Mouse (Mus musculus) kidney, postnatal 14 days (tissue): Measurements from ENCODE around the gene Ppp5c.
A peak's percentile ranks its signal among the peaks of the same experiment; 100 is the strongest.

ENCODE experiments used
- DNase-seq: peaks from one replicate; pipeline ENCODE4 v3.0.0; 2022; ENCODE audit warnings: mixed read lengths

Gene Ppp5c

DNA sequence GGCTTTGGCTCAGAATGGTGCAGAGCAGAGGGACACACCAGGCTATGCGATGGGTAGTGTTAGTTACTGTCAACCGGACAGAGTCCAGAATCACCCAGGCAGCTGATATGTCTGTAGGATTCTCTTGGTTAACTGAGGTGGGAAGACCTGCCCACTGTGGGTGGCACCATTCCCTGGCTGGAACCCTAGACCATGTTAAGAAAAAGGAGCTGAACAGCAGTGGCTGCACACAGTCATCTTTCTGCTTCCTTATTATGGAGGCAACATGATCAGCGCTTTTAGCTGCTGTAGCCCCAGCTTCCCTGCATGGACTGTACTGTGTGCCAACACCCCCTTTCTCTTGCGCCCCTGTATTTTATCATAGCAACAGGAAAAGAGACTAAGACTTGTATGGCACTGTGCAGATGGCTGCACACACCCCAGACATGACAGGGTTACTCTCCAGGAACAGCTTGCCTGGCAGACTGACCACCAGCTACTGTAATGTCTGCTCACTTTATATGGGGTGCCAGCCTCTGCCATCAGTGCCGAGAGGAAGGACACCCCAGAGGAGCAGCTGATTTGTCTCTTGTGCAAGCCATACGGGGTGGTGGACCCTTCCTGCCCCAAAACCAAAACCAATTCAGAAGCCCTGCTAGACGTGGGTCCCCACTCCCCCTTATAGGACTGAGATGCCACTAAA, 15.7 kb downstream of the Ppp5c start:
- DNase-seq = no peak

DNA sequence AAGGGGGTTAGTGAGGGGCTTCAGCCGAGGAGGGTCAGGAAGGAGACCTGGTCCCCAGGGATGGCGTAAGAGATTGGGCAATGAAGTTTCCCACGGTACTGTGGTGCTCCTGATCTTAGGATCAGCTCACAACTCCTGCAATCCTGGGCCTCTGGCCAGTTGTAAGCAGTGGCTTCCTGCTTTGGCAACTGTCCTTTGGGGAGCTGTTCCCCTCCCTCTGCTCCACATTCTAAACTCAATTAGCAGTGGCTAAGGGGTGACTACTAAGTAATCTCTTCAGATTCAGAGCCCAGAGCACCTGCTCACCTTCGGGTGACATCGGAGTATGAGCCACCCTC, 17.7 kb downstream of the Ppp5c start:
- no peak for DNase-seq

DNA sequence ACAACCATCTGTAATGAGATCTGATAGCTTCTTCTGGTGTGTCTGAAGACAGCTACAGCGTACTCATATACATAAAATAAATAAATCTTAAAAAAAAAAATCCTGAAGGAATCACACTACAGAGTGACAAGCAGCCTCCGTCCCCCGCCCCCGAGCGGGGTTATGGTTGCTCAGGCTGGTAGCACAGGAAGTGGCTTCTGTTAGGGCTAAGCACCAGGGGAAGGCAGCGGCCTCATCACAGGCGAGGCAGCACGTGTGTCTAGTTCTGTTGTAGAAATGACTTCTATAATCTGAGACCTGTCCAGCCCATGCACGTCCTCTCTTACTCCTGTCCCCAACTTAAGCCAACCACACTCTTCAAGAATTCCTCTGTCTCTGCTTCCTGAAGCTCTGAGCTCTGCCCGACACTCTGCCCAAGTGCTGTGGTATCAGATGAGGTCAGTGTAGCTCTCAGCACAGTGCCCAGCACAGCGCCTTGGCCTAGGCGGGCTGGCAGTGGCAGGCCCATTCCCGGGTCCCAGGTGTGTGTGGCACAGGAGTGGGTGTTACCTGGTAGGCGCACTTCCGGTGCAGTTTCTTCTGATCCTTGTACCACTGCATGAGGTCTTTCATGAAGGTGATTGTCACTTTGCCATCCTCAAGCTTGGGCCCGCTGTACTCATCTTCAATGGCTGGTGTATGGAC, 18.3 kb downstream of the Ppp5c start:
- no peak for DNase-seq

DNA sequence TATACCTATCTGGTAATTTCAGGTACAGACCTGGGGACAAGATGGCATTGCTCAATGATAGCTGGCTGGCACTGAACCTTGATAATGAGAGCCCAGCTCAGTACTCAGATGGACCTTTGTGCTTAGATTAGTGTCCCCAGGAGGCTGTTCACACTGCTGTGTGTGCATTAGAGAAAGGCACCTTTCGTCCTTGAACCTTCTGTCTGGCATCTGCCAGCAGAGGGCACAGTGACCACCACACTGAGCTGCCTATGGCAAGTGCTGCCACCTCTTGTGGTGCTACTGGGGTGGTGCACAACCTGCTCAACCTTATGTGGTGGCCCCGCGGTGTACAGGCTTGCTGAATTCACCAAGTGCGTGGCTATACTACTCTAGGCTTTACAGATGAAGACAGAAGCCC, 20.4 kb downstream of the Ppp5c start:
- peak; percentile 61 for DNase-seq

DNA sequence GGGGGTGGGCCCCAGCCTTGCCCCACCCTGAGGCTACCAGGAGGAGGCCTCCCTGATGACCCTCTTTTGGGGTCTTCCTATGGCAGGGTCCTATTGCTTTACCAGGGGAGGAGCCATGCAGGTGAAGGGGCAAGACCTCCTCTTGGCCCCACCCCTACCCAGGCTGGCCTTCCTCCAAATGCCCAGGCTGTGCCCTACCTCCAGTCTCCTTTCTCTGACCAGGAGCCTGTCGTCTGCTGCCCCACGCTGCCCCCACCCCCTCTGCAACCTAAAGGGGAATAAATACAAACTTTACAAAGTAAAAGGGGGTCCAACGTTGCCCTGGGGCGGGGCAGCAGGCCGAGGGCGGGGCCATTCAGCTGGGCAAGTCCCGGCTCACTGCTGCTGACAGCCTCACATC, 23.0 kb downstream of the Ppp5c start:
- DNase-seq = peak; percentile 52

DNA sequence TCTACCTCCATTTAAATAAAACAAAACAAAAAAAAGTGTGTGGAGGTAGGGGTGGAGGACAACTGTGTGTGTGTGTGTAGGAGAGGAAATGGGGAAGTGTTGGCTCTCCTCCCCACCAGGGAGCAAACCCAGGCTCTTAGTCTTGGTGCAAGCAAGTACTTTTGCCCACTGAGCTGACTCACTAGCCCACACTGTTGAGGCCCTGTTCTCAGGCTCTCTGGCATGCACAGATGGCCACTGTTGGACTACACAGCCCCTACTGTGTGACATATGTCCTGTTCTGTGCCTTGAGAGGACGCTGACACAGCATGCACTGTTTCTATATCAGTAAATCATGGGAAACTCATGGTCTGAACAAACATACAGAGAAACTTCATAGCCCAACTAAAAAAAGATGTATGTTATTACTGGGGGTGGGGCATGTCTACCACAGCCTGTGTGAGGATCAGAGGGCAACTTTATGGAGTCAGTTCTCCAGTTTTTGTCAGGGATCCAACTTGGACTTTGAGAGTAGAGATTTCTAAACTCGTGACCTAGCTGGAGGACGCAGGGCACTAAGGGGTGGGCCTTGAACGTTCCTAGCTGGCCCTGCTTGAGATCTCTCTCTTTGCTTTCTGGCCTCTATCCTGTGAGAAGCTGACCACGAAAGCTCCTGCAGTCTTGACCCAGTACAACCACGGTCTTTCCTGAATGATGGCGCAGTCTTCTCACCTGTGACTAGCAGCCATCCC, 24.3 kb downstream of the Ppp5c start:
- DNase-seq = peak; percentile 74

DNA sequence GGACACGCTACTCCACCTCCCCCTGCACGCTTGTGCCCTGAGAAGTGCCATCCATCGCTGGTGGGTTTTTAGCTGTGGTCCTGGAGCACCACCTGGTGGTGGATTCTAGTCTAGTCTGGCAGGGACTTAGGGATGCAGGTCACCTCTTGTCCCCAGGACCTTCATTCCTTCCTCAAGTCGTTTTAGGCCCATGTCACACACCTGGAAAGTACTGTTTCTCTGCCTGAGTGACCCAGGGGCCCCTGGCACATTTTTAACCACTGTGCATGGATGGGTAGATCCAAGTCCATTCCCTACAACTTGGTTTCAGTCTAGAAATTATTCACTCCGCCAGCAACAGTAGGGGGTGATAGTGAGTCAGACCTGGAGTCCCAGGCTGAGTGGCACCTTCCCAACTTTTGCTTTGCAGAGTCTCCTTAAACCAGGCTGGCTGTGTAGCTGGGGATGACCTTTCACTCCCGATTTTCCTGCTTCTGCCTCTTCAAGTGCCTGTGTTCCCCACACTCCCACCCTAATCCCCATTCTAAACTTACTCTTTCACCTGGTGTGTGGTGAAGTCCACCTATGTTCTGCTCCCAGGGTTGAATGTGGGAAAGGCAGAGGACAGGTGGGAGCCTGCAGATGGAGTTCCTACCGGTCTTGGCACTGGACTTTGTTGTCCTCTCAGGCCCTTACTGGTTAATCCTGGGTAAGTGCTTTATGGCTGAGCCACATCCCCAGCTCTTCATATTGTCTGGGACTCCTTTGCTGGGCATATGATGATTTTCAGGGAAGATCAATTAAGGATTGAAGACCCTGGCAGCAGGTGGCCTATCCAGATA, 25.1 kb downstream of the Ppp5c start:
- peak; percentile 85 for DNase-seq

DNA sequence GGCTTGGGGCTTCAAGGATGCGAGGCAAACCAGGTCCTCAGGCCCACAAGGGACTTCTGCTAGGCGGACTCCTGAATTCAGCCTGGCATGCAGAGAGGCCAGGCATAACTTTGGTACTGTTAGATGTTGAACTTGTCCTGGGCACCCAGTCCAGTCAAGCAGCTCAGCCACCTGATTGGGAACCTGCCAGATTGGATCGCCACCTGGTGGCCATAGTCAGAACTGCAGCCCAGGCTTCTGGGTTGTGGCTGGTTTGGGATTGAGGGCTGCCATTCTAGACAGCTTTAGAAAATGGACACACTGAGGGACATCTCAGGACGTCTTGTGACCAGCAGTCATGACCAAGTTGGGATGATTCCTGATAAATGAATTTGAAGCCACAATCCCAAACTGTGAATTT, 28.1 kb downstream of the Ppp5c start:
- peak; percentile 90 for DNase-seq

DNA sequence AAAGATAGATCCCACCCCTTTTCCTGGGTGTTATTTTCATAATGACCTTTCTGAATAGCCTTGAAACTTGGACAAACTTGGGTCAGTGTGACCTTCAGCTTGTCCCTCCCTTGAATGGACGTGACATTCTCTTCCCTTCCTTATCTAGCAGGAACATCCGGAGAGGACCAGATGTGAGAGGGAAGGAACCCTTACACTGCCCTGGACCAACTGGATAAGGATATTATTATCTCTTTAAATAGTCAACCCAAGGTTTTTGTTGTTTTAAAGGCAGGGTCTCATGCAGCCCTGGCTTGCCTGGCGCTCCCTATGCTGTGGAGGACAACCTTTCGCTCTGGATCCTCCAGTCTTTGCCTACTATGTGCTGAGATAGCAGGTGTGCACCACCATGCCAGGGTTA, 28.5 kb downstream of the Ppp5c start:
- no peak for DNase-seq

DNA sequence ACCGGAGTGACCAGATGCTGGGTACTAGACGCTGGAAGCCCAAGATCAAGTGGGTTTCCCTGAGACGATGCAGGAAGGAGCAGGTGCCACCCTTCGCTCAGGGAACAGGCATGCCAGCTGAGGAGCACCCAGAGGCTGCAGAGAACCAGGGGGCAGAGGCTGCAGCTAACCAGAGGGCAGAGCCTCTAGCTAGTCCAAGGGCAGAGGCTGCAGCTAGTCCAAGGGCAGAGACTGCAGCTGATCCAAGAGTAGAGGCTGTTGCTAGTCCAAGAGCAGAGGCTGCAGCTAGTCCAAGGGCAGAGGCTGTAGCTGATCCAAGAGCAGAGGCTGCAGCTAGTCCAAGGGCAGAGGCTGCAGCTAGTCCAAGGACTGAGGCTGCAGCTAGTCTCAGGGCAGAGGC, 32.4 kb downstream of the Ppp5c start:
- no peak for DNase-seq

DNA sequence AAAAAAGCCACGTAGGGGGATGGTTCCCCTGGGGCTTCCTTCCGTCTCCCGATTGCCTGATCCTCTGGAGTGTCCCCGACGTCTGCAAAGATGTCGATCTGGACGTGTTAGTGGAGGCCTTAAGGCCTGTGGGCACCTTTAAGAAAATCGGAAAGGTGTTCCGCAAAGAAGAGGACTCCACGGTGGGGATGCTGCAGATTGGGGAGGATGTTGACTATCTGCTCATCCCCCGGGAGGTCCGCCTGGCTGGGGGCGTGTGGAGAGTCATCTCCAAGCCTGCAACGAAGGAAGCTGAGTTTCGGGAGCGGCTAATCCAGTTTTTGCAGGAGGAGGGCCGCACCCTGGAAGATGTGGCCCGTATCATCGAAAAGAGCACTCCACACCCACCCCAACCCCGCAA, 33.3 kb downstream of the Ppp5c start:
- no peak for DNase-seq

DNA sequence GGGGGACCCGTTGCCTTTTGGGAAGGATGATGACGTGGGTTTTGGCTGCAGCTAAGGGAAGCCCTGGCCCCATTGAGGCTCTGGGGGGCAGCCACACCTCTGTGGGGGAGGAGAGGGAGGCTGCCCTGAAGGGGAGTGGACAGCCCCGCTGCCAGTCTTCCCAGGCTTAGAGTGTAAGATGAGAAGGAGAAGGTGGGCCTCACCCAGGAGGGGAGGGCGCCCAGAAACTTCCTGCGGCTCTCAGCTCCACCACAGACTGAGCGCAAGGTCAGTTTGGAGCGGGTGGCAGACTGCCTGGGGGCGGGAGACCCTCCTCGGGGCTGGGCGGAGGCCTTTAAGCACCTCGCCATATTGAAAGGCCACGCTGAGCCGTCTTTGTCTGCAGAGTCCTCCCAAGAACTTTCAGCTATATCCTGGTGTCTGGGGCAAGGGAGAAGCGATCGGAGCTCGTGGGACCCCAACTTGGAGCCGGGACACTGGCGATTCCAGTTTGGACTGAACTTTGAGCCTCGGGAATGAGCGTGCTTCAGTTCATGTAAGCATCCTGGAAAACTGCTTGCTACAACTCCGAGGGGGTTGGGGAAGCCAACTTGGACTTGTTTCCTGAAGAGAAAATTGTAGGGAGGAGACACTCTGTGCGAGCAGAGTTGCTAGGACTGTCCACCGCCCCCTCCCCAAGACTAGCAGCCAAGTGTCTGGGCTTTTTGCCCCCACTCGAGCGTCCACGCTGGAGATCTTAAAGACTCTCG, 33.9 kb downstream of the Ppp5c start:
- peak; percentile 88 for DNase-seq

DNA sequence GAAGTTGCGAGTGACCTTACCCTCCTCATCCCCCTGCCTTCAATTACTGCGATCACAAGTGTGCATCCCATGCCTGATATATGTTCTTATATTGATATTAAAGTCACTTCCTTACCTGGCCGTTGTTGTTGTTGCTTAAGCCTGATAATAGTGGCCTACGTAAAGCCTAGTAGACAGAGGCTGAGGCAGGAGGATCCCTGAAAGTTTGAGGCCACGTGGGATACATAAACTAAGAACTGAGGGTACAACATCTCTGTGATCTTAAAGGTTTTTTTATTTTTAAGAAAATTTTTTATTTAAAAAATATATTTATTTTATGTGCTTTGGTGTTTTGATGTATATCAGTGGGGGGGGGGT, 35.3 kb downstream of the Ppp5c start, which contains the start of gene Ccdc8:
Gene Ccdc8, plus strand, starts transcription at position 258 of the 357 bp plus-strand sequence.
- no peak for DNase-seq

DNA sequence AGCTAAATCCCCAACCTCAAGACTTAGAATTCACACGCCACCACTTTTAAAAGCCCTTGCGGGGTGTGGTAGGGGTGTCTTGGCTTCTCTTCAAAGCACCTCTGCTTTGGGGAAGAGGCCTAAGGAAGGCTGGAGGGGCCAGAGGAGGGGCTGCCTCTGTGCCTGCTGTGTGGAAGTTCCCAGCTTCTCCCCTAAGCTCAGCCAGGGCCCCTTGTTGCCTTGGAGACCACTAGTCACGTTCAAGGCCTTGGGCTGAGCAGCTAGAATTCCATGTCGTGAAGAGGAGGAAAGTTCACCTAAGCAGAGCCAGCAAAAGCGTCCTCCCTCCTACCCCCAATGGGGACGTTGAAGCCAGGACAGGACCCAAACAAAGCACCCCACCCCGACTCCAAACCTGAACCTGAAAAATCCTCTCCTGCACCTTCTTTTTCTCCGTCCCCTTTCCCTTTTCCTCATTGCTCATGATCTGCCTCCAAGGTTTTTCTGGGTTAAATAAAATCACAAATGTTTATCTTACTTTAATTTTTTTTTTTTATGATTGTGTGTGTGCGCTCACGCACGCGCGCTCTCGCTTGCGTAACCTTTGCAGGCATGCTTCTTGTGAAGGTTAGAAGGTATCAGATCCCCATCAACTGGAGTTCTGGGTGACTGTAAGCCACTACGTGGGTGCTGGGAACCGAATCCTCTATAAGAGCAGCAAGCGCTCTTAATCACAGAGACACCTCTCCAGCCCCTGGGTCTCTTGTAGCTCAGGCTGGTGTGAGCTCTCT, 35.9 kb downstream of the Ppp5c start:
- no peak for DNase-seq

DNA sequence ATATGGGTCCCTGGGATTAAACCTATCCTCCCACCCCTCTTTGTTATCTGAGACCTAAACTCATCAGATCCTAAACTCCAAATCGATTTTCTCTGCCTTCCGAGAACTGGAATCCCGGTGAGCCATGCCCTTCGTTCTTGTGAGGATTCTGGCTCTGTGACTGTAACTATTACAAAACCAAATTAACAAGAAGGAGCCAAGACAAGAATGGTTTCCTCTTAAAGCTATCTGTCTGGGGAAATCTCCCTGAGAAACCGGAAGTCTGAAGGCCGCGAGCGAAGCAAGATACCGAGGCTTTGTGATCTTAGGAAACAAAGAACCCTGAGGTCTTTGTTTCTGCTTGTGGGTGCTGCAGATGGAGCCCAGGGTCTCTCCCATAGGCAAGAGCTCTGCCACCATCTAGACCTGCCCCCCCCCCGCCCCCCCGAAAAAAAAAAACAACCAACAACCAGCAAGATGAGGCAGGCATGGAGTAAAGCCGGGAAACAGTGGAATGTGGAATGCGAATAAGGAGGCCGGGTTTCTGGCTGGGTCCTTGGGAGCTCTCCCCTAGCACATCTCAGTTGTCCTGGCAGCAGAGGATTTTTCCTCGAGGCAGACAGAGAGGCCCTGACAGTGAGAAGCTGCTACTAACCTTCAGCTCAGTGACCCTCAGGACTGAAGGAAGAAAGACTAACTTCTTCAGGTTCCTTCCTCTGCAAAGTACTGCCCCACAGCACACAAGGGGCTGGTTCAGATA, 37.5 kb downstream of the Ppp5c start:
- DNase-seq = no peak

DNA sequence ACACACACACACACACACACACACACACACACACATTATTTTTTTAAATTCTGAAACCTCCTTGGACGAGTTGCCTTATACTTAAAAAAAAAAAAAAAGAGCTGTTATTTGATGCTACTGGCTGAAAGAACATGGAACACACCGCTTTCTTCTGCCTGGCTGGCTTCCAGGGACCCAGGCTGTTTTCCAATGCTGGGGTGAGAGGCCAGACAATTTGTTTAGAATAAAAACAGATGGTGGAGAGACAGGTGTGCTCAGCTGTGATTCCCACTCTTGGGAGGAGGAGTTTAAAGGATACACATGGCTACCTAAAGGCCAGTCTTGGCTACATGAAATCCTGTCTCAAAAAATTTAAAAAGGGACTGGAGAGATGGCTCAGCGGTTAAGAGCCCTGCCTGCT, 39.3 kb downstream of the Ppp5c start:
- DNase-seq = peak; percentile 65

DNA sequence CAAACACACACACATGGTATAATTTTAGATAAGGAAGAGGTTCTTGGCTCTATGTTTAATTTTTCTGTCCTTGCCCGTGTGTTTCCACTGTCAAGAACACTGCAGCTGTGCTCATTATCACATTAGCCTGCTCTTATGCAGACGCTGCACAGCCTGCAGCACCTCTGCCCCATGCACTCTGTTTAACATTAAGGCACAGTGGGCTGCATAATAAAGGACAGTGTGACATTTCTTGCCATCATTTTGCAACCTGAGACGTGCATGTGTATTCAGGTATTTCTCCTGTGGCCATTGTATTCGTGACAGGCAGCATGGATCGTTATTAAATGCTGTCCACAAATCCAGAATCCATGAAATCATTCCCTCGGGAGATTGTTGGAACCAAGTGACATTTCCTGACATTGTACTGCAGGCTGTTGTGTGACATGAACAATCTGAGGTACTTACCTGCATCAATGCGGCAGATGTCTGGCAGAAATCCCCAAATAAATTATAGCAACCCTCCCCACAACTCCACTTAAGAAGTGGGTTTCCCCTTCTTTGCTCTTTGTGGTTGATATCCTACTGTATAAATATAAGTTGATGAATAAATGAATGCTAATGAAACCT, 40.1 kb downstream of the Ppp5c start:
- no peak for DNase-seq

DNA sequence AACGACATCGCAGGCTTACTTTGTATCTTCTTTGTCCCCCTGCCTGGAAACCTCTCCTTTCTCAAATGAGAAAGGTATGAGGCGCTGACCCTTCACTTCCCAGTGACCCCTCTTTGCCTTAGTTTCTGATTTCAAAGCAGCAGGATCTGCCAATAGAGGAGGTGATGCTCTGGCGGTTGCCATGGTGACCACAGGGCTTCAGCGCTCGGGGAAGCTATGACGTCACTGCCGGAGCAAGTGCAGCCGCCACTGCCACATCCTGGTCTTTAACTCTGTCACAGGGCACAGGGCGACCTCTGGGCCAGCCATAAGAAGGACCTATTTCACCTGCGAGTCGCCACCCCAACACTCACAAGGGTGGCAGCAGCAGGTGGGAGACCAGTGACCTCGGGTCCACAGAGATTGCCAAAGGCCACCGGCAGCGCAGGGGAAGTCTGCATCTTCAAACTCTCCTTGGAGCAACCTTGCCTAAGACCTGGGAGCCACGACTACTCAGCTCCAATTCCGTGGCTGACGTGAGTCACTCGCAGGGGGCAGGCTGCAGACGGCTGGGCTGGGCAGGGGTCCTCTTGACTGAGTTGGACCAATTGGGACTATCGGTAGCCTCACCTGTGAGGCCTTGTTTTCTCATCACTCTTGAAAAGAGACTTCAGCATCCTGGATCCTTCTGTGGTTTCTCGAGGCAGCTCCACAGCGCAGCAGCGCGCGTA, 44.7 kb downstream of the Ppp5c start, which contains the start of gene Gm42372:
Gene Gm42372, plus strand, starts transcription at position 228 of the 710 bp plus-strand sequence.
- DNase-seq = peak; percentile 38

DNA sequence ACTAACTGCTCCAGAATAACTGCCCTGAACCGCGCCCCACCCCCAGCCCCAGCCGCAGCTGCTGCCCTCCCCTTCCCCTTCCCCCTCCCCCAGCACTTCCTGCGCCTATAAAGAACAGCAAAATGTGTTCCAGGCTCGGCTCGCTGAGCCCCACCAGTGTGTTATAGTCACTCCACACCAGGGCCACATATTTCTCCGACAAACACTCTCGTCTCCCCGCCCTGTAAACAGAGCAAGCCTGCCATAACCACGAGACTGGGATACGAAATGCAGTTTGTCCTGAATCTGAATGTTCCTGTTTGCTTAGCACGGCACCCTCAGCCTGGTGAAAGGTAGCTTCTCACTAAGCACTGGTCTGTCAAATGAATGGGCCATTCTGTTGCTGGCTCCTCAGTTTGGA, 47.4 kb downstream of the Ppp5c start:
- peak; percentile 59 for DNase-seq

DNA sequence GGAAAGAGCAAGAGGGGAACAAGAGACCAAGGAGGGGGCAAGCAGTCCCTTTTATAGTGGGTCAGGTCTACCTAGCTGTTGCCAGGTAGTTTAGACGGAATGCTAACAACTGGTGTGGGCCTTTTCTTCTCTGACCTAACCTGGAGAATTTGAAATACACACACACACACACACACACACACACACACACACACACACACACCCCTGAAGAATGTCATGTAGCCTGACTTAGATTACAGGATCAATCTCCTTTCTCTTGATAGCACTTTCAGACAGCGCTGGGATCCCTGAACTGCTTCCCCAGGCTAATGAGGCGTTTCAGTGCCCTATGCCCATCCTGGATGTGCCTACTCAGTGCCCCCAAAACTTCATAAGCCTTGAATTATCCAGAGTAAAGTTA, 49.1 kb downstream of the Ppp5c start:
- DNase-seq = no peak
